Mouse (Mus musculus): ENCODE measurements around the gene Per3.
"Not testable (repeated sequence)": the region's sequence is repeated elsewhere in the genome, so short reads cannot be mapped to it uniquely, and the experiment has no call there.

Gene Per3

DNA sequence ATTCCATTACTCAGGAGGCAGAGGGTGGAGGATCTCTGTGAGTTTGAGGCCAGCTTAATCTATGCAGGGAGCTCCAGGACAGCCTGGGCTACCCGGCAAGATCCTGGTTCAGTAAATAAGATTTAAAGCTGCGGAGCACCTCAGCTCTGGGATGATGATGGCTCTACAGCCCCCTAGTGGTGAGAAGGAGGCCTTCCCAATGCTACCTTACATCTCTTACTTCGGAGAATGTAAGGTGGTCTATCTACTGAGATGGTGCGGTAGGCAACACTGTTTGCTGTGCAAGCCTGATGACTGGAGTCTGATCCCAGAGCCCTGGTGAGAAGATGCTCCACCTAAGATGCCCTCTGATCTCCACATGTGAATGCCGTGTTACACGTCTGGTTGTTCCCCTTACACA is 17.5 kb downstream of the Per3 start:
- ATAC-seq (ENCODE audit: low TSS enrichment), result peak; percentile 88

DNA sequence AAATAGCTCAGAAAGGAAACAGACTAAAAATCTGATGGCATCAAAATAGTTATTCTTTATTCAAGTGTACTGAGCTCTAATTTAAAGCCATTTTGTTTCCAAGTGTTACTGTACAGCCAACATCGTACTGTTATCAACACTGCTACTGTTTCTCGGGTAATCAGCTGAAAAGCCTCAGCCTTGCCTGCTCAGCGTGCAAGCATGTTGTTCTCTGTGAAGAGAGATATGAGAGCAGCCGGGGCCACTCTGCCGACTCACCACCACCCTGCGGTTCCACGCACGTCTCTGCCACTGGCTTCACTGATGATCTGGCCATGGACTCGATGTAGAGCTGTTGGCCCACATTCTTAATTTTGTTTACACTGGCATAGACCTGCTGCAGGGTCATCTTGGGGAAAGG is 20.3 kb downstream of the Per3 start:
- ATAC-seq (ENCODE audit: low TSS enrichment), result no peak

DNA sequence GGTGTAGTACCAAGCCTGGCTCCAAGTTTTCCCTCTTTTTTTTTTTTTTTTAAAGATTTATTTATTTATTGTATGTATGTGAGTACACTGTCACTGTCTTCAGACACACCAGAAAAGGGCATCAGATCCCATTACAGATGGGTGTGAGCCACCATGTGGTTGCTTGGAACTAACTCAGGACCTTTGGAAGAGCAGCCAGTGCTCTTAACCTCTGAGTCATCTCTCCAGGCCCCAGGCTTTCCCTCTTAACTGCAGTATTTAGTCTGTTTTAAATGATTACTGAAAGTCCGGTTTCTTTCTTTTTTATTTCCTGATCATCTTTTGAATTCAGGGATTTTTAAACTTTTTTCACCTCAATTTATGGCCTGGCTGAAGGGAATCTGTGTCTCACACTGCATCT is 27.1 kb downstream of the Per3 start:
- not testable (repeated sequence) for ATAC-seq (ENCODE audit: low TSS enrichment)

DNA sequence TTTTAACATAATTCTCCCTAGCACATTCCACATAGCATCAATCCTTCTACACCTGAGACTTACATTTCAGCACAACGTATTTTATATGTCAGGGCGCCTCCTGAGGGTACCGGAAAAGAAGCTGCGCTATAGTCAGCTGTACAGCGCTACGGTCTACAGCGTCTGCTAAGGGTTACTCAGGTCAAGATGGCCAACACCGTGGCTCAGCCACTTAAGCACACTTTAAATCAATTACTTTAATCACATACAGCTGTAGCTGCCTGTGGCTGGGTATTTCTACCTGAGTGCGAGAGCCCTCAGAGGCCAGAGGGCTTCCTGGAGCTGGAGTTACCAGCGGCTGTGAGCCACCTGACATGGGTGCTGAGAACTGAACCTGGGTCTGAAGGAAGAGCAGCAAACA is 28.5 kb downstream of the Per3 start:
- ATAC-seq (ENCODE audit: low TSS enrichment), result no peak

GRCm38 (mm10) chr4:151010316-151010715 is 34.1 kb downstream of the Per3 start:
- ATAC-seq (ENCODE audit: low TSS enrichment), result no peak

GRCm38 (mm10) chr4:151006945-151007344 is 37.5 kb downstream of the Per3 start:
- no peak; the same call in 1 of the 2 replicates for ATAC-seq (ENCODE audit: low TSS enrichment)

DNA sequence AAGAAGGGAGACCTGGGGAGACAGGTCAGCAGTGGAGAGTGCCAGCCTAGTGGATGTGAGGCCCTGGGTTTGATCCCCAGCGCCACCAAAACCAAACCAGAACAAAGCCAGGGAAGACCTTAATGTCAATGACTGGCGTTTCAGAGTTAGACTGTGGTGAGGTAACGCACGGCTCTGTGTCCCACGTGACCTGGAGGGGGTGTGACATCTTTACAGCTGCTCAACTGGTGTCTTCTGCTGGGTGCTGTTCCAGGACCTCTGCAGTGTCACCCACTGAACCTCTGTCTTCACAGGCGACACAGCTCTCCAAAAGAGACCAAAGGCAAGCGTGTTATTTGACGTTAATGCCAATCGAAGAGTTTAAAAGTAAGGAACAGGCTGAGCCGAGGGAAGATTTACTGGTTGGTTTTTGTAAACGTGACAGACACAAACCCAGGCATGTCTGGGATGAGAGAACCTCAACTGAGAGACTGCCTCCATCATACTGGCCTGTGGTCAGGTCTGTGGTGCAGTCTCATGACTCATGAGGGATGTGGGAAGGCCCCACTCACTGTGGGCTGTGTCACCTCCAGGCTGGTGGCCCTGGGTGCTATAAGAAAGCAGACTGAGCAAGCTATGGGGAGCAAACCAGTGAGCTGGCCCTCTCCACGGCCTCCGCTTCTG is 38.7 kb downstream of the Per3 start:
- no peak for ATAC-seq (ENCODE audit: low TSS enrichment)

- ATAC-seq (ENCODE audit: low TSS enrichment), result no peak
These were observed 43.1 kb downstream of the Per3 start for GRCm38 (mm10) chr4:151001397-151001796.

DNA sequence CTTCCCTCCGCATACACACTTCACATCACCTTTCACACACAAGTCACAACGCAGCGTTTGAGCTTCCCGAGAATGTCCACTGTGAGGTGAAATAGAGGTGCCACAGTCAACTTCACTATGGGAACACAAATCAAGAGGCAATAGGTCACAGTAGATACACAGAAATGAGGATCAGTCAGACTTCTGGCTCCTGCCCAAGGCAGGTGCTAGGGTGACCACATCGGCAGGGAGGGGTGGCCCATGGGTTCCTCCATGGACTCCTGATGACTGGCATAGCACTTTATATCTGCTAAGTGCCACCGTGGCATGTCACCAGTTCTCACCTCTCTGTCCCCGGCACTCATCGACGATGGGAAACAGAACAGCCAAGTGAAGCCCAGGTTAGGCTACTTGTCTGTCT is 45.8 kb downstream of the Per3 start:
- no peak for ATAC-seq (ENCODE audit: low TSS enrichment)

DNA sequence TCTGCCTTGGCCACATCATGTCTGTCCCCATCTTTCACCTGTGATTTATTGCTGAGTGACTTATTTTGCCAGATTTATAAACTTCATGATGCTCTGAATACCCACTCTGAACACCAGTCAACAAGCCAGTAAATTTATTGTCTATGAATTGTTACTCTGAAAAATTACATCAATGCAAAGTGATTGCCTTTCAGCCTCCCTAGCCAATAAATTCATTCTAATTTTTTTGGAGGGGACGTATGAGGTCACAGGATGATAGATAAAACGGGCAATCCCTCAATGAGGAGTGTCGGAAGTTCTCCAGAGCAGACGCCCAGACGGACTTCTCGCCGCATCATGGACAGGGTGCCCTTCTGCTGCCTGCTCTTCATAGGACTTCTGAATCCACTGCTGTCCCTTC is 47.7 kb downstream of the Per3 start, which contains the start of gene Uts2:
Gene Uts2 (plus strand): TSS at position 301 of the 400 bp plus-strand sequence.
- ATAC-seq (ENCODE audit: low TSS enrichment), result no peak

GRCm38 (mm10) chr4:150990148-150990547 is 54.3 kb downstream of the Per3 start:
- ATAC-seq (ENCODE audit: low TSS enrichment), result no peak

DNA sequence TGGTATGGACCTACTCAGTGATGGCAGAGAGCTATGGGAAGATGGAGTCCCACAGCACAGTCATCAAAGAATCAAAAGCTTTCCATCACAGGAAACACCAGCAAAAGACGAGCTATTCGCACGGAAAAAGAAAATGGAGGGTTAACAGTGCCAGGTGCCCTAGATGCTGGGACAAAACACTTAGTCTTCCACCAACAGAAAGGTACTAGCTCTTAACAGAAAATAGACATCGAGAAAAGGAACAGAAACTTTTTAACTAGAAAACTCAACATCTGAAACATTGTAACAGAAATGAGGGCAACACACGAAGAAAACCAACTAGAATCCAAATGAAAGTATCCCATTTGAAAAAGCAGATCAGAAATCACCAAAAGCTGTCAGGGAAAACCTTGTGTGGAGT is 64.3 kb downstream of the Per3 start:
- ATAC-seq (ENCODE audit: low TSS enrichment), result no peak

DNA sequence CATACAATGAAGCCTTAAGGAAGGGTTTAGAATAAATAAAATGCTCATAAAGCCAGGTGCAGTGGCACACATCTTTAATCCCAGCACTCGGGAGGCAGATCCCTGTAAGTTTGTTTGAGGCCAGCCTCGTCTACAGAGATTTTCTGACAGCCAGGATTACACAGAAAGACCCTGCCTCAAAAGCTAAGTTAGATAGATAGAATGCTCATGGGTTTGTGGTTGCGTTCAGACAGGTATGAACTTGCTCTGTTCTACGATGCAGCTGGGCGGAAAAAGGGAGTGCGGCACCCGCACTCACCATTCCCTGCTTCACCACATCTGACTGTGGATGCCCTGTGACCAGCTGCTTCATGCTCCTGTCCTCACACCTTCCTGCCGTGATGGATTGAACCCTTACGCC is 65.0 kb downstream of the Per3 start:
- no peak for ATAC-seq (ENCODE audit: low TSS enrichment)

GRCm38 (mm10) chr4:150978156-150978910 is 66.1 kb downstream of the Per3 start:
- ATAC-seq (ENCODE audit: low TSS enrichment), result no peak

DNA sequence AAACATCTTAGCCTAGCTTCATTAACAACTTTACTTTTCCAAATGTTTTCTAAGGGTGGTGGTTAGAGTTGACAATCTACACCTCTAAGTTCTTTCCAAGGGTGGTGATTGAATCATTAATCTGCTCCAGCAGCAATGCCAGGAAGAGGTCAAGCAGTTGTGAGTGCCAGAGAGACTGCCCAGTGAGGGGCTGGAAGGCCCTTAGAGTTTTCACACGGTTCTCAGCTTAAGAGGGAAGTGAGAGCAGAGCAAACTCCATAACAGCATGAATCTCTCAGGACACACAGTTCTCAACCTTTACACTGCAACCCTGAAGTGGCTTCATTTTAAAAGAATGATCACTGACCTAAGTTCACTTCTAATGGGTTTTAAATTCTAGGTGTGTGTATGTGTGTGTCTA is 69.3 kb downstream of the Per3 start:
- ATAC-seq (ENCODE audit: low TSS enrichment), result no peak

DNA sequence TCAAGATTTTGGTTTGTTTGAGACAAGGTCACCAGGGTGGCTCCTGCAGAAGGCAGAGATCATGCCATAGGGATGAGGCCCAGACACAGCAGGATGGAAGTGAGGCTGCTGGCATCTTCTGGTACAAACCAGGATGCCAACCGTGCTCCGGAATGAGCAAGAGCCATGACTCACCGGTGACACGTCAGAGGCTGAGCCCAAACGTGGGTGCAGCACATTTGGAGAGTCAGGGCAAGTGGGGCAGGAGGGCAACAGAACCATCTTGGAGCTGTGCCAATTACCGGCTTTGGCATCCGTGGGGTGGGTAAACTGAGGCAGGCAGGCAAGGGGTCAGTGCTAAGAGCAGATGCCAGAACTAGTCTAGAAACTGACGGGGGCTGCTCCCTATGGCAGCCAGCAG is 71.2 kb downstream of the Per3 start:
- no peak for ATAC-seq (ENCODE audit: low TSS enrichment)

DNA sequence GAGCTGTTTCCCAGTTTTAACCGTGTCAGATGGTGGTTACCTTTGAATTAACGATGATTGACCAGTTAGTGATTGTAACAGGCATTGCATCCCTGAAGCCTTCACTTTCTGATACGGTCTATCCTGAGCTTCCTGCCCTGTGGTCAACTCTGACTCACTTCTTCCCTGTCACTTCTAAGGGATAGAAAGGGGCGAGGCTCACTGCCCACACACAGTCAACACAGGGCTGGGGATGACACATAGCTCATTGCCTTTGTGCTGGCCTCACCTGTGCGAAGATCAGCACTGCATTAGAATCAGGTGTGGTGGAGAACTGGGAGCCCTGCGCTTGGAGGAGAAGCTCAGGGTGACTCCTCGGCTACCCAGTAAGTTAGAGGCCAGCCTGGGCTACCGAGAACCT is 75.5 kb downstream of the Per3 start:
- ATAC-seq (ENCODE audit: low TSS enrichment), result no peak

- no peak; the same call in 1 of the 2 replicates for ATAC-seq (ENCODE audit: low TSS enrichment)
These were observed 77.9 kb downstream of the Per3 start for GRCm38 (mm10) chr4:150966556-150966955.

DNA sequence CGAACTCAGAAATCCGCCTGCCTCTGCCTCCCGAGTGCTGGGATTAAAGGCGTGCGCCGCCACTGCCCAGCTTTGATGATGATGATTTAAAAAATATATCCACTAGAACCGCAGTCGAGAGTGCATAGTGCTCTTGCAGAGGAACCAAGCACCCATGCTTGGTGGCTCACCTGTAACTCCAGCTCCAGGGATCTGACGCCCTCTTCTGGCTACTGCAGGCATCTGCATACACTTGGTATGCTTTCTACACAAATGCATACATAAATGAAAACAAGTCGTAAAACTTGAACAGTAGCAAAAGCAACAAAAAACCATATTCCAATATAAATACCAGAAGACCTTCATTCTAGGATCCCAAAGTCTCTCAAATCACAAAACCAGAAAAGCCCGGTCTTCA is 78.9 kb downstream of the Per3 start:
- no peak for ATAC-seq (ENCODE audit: low TSS enrichment)

DNA sequence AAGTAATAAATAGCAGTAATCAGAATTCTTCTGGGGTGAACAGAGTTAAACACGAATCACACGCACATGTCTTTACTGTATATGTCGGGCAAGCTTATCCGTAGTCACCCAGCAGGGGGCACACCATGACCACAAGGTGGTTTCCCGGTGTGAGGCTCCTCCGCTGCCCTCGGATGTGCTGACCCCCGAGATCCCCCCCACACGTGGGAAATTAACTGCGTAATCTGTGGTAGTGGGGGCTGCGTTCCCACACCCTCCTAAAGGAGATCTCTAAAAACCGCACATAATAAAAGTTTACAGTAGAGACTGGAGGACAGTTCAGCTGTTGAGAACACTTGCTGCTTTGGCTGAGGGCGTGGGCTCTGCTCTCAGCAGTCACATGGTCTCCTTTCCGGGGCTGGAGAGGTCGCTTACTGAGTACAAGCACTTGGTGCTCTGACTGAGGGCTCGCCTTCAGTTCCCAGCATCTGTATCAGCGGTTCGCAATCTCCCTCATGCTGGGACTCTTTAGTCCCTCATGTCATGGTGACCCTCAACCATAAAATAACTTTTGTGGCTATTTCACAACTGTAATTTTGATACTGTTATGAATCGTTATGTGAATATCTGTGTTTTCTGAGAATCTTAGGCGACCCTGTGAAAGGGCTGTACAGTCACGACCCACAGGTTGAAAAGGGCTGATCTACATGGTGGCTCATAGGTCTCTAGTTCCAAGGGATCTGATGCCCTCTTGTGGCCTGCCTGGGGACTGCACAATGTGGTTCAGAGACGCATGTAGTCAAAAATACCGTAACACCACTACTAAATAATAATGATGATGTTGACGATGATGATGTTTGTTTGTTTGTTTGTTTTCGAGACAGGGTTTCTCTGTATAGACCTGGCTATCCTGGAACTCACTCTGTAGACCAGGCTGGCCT is 79.6 kb downstream of the Per3 start:
- peak; percentile 72; the same call in 1 of the 2 replicates for ATAC-seq (ENCODE audit: low TSS enrichment)

GRCm38 (mm10) chr4:150963711-150964110 is 80.8 kb downstream of the Per3 start:
- no peak for ATAC-seq (ENCODE audit: low TSS enrichment)

- ATAC-seq (ENCODE audit: low TSS enrichment), result no peak
These were observed 82.2 kb downstream of the Per3 start for GRCm38 (mm10) chr4:150962231-150962630.
